9 mouse cellular contexts compared by ENCODE assay signal in genomic region chr7:45304869-45305268, GRCm38 (mm10). TPM values are rescaled to one million over a fixed set of nuclear protein-coding genes. Genes with fewer than 3 reads are reported as not detected.
DNase-seq lines count a peak whose midpoint lies in the region; ATAC-seq and TF ChIP-seq lines count a peak whose summit lies in the region.
"Had no signal": no experiment of that assay in that cellular context is flagged by ENCODE, and none has a peak within 500 bp of the region (broad histone marks: within the 10 kb centered on the region; RNA-seq: fewer than 3 reads in every experiment).

No protein-coding gene starts in this region.

- H3K4me2 ChIP-seq in heart, embryonic 11.5 days, result no peak overlapping the region; the same call in 1 of the 2 replicates
- H3K4me2 ChIP-seq in midbrain, embryonic 12.5 days (replicated peaks), result peak overlapping the region; percentile 51
- H3K4me2 ChIP-seq: heart, embryonic 15.5 days had no signal

- H3K9ac ChIP-seq in heart, embryonic 11.5 days (ENCODE audit: low read depth, low read length), result no peak overlapping the region
- peak overlapping the region; percentile 51; the same call in 1 of the 2 replicates for H3K9ac ChIP-seq in ES-E14 (ENCODE audit: insufficient read depth, low read depth, low read length, poor library complexity, severe bottlenecking)
- peak overlapping the region; percentile 31 for H3K9ac ChIP-seq in midbrain, embryonic 12.5 days (replicated peaks)
- H3K9ac ChIP-seq: heart, embryonic 15.5 days had no signal

- no peak for DNase-seq in heart, adult 18-20 months
- no peak for DNase-seq in ES-E14 (ENCODE audit: low read depth, low spot score)
- DNase-seq in hindbrain, embryonic 10.5 days (ENCODE audit: low spot score), result no peak
- DNase-seq in spleen, postnatal 36 days (ENCODE audit: low spot score in 2 of 2), result no peak
- DNase-seq in adrenal gland, adult 8-10 months, result no peak
- no peak for DNase-seq in layer of hippocampus, postnatal 36 days

- H3K9me3 ChIP-seq in heart, embryonic 11.5 days (replicated peaks; ENCODE audit: control insufficient read depth, low read length), result no peaks in the 10 kb centered on the region
- no peaks in the 10 kb centered on the region for H3K9me3 ChIP-seq in ES-E14 (ENCODE audit: control insufficient read depth, insufficient read depth, low read depth, low read length)
- no peaks in the 10 kb centered on the region for H3K9me3 ChIP-seq in hindbrain, embryonic 10.5 days
- H3K9me3 ChIP-seq in midbrain, embryonic 12.5 days, result no peaks in the 10 kb centered on the region
- H3K9me3 ChIP-seq: heart, embryonic 15.5 days had no signal

- H3K27me3 ChIP-seq in heart, embryonic 11.5 days (ENCODE audit: control insufficient read depth, insufficient read depth, low read length), result no peaks in the 10 kb centered on the region
- H3K27me3 ChIP-seq in hindbrain, embryonic 10.5 days (ENCODE audit: insufficient read depth, poor library complexity, severe bottlenecking), result peaks cover 5% of the 10 kb centered on the region; the same call in 1 of the 2 replicates
- peaks cover 15% of the 10 kb centered on the region; the same call in 1 of the 2 replicates for H3K27me3 ChIP-seq in midbrain, embryonic 12.5 days
- H3K27me3 ChIP-seq: heart, embryonic 15.5 days had no signal

- 0 out of 2 replicates have a peak, but pooled peaks cover 3% of the 10 kb centered on the region for H3K4me1 ChIP-seq in heart, embryonic 11.5 days (ENCODE audit: control insufficient read depth, insufficient read depth, low read length)
- H3K4me1 ChIP-seq in ES-E14 (ENCODE audit: control insufficient read depth in 2 of 2, insufficient read depth in 2 of 2, low read length in 2 of 2, poor library complexity in 1 of 2), result peaks cover 0 to 15% of the 10 kb centered on the region in 2 experiments; a peak in 2 of 4 replicates
- peaks cover 32% of the 10 kb centered on the region for H3K4me1 ChIP-seq in hindbrain, embryonic 10.5 days (replicated peaks)
- peaks cover 18% of the 10 kb centered on the region; the same call in 1 of the 2 replicates for H3K4me1 ChIP-seq in midbrain, embryonic 12.5 days

- no peak overlapping the region for H3K4me3 ChIP-seq in heart, embryonic 11.5 days (ENCODE audit: low read depth, low read length)
- H3K4me3 ChIP-seq in ES-E14 (ENCODE audit: insufficient read depth in 1 of 2, low read depth in 1 of 2, low read length in 2 of 2, poor library complexity in 1 of 2, severe bottlenecking in 1 of 2), result peak overlapping the region in 1 of 2 experiments; percentile 28; a peak in 3 of 4 replicates
- H3K4me3 ChIP-seq in hindbrain, embryonic 10.5 days, result peak overlapping the region; percentile 49
- peak overlapping the region; percentile 31 for H3K4me3 ChIP-seq in midbrain, embryonic 12.5 days
- H3K4me3 ChIP-seq: heart, embryonic 15.5 days had no signal

- ATAC-seq in heart, embryonic 11.5 days (replicated peaks; ENCODE audit: insufficient number of reproducible peaks, low FRiP score, low TSS enrichment), result peak; percentile 9; the same call in 1 of the 2 replicates
- ATAC-seq in midbrain, embryonic 12.5 days (ENCODE audit: low FRiP score, low read depth), result 0 out of 2 replicates have a peak, but pooled peaks have one; percentile 8

- WGBS in heart, embryonic 11.5 days (ENCODE audit: insufficient replicate concordance), result 25% methylated on average over 11 of the region's 13 CpGs
- 13% methylated on average over 13 of the region's 13 CpGs for WGBS in hindbrain, embryonic 10.5 days
- WGBS in midbrain, embryonic 12.5 days, result 14% methylated on average over 12 of the region's 13 CpGs

- H3K27ac ChIP-seq in heart, embryonic 11.5 days (ENCODE audit: low read depth, low read length), result no peak overlapping the region
- H3K27ac ChIP-seq in ES-E14 (ENCODE audit: insufficient read depth, low read depth, low read length, poor library complexity, severe bottlenecking), result no peak overlapping the region
- peak overlapping the region; percentile 76 for H3K27ac ChIP-seq in hindbrain, embryonic 10.5 days
- no peak overlapping the region for H3K27ac ChIP-seq in midbrain, embryonic 12.5 days (replicated peaks)
- H3K27ac ChIP-seq: heart, embryonic 15.5 days had no signal

- no peaks in the 10 kb centered on the region for H3K36me3 ChIP-seq in heart, embryonic 11.5 days (ENCODE audit: control insufficient read depth, insufficient read depth, low read length)
- H3K36me3 ChIP-seq in ES-E14 (ENCODE audit: control insufficient read depth, insufficient read depth, low read length, poor library complexity, severe bottlenecking), result peaks cover 12% of the 10 kb centered on the region; the same call in 1 of the 2 replicates
- no peaks in the 10 kb centered on the region for H3K36me3 ChIP-seq in hindbrain, embryonic 10.5 days
- no peaks in the 10 kb centered on the region for H3K36me3 ChIP-seq in midbrain, embryonic 12.5 days

- in situ Hi-C loops in ES-E14 (cut with MboI; ENCODE audit: low sequenced_read_pairs in 2 of 2, unreplicated experiment in 2 of 2), result no loop called here

TF ChIP-seq in ES-E14, 5 proteins besides CTCF, POLR2A, EP300 and RAD21:
- TF ChIP-seq CHD2 (IDR thresholded peaks at IDR 0.05; ENCODE audit: low read depth, low read length), result no peak
- TF ChIP-seq ZNF384 (IDR thresholded peaks at IDR 0.05; ENCODE audit: low read depth, low read length), result no peak
- TF ChIP-seq HCFC1 (IDR thresholded peaks at IDR 0.05; ENCODE audit: borderline replicate concordance, insufficient read depth, low read length), result no peak

RNA-seq across cellular contexts. Expression of gene Slc6a21, which starts 27.6 kb away (rescaled TPM):
- not detected in 2 replicates for polyA plus RNA-seq in heart, embryonic 11.5 days (2014; fragmentation: Nextera tagmentation; extraction: Ambion mirVana)
- total RNA-seq in heart, adult 18-20 months (2021), result not detected
- 0.21 and 0.67 TPM in 2 replicates for total RNA-seq in ES-E14 (2012; rRNA removed)
- polyA plus RNA-seq in hindbrain, embryonic 10.5 days (2016; fragmentation: Nextera tagmentation; extraction: Ambion mirVana), result not detected in 2 replicates
- polyA plus RNA-seq in midbrain, embryonic 12.5 days (2016; fragmentation: Nextera tagmentation; extraction: Ambion mirVana), result not detected in 2 replicates
- total RNA-seq in adrenal gland, adult 8-10 months (2022), result under 1 TPM in 1 of 4 experiments, not detected in 3; 0.26 TPM
- not detected for total RNA-seq in layer of hippocampus, postnatal 36 days (2021)
- polyA plus RNA-seq: heart, embryonic 15.5 days had no signal

RNA-seq across cellular contexts. Expression of gene Trpm4, which starts 28.7 kb away (rescaled TPM):
- polyA plus RNA-seq in heart, embryonic 11.5 days (2014; fragmentation: Nextera tagmentation; extraction: Ambion mirVana), result 7.0 and 9.8 TPM in 2 replicates
- 10 to 100 TPM; 20.0 to 27.9 TPM for total RNA-seq in heart, adult 18-20 months (2021)
- total RNA-seq in ES-E14 (2012; rRNA removed), result 26.5 and 48.5 TPM in 2 replicates
- 10.5 and 12.5 TPM in 2 replicates for polyA plus RNA-seq in hindbrain, embryonic 10.5 days (2016; fragmentation: Nextera tagmentation; extraction: Ambion mirVana)
- 7.9 and 8.2 TPM in 2 replicates for polyA plus RNA-seq in midbrain, embryonic 12.5 days (2016; fragmentation: Nextera tagmentation; extraction: Ambion mirVana)
- total RNA-seq in adrenal gland, adult 8-10 months (2022), result 10 to 100 TPM in 2 of 4 experiments, 1 to 10 TPM in 2; 5.8 to 19.1 (median 10.4) TPM
- 10 to 100 TPM; 12.9 to 14.8 TPM for total RNA-seq in layer of hippocampus, postnatal 36 days (2021)

RNA-seq across cellular contexts. Expression of gene Hrc, which starts 30.2 kb away (rescaled TPM):
- 24.3 and 30.1 TPM in 2 replicates for polyA plus RNA-seq in heart, embryonic 11.5 days (2014; fragmentation: Nextera tagmentation; extraction: Ambion mirVana)
- 100 to 1,000 TPM; 954 to 975 TPM for total RNA-seq in heart, adult 18-20 months (2021)
- 0.71 and 1.4 TPM in 2 replicates for total RNA-seq in ES-E14 (2012; rRNA removed)
- polyA plus RNA-seq in hindbrain, embryonic 10.5 days (2016; fragmentation: Nextera tagmentation; extraction: Ambion mirVana), result 0.36 and 0.42 TPM in 2 replicates
- 0.24 TPM in 1 of 2 replicates, not detected in the other for polyA plus RNA-seq in midbrain, embryonic 12.5 days (2016; fragmentation: Nextera tagmentation; extraction: Ambion mirVana)
- total RNA-seq in adrenal gland, adult 8-10 months (2022), result under 1 TPM; 0.09 to 0.31 (median 0.26) TPM
- under 1 TPM; 0.20 to 0.46 TPM for total RNA-seq in layer of hippocampus, postnatal 36 days (2021)

Comparison
In these comparisons a context has a peak if more than half of its experiments do, and no peak if none do; other contexts are left out.
1. RNA of gene Hrc, which starts 30.2 kb away (total RNA-seq): 954 to 975 TPM in heart, adult 18-20 months; 0.71 to 1.4 TPM in ES-E14, 0.20 to 0.46 TPM in layer of hippocampus, postnatal 36 days and 0.09 to 0.31 TPM in adrenal gland, adult 8-10 months; every median in the first group is over 100 times any median in the second.